Mouse (Mus musculus): ENCODE data around the gene Tenm3. TPM values are rescaled to one million over a fixed set of nuclear protein-coding genes. Genes with fewer than 3 reads are reported as not detected.

Gene Tenm3
- total and polyA plus RNA-seq, 3 experiments: 0.01 to 0.11 TPM; not detected in 1

GRCm38 (mm10) chr8:48236968-48237367, 606.8 kb downstream of the Tenm3 start:
- Histone ChIP-seq H3K27me3 (ENCODE audit: insufficient read depth, low read length) (no peaks in the 10 kb centered on the region), H3K9me3 (replicated peaks) (peaks cover 66% of the 10 kb centered on the region), H3K4me3 (ENCODE audit: low read depth, low read length) (no peak overlapping the region), H3K36me3 (replicated peaks) (no peaks in the 10 kb centered on the region), H3K4me1 (ENCODE audit: insufficient read depth, low read depth, low read length) (no peaks in the 10 kb centered on the region)
- TF ChIP-seq POLR2AphosphoS5 (IDR thresholded peaks at IDR 0.05; ENCODE audit: insufficient replicate concordance, low read depth, low read length) (no peak), TAL1 (conservative IDR thresholded peaks at IDR 0.05; ENCODE audit: low read depth, low read length) (no peak), GATA1 (IDR thresholded peaks at IDR 0.05; ENCODE audit: borderline replicate concordance, low read length) (no peak), CTCF (IDR thresholded peaks at IDR 0.05; ENCODE audit: low read depth, low read length) (no peak), GATA2 (IDR thresholded peaks at IDR 0.05; ENCODE audit: borderline replicate concordance, low read depth, low read length) (no peak)
- DNase-seq (ENCODE audit: low spot score) (no peak), ATAC-seq (ENCODE audit: extremely low read depth, insufficient number of reproducible peaks, low FRiP score, poor library complexity, severe bottlenecking) (no peak)

- H3K9me3 ChIP-seq (replicated peaks): peaks cover 63% of the 10 kb centered on the region
- H3K4me1 ChIP-seq (ENCODE audit: insufficient read depth, low read depth, low read length): no peaks in the 10 kb centered on the region; the same call in 1 of the 2 replicates
- DNase-seq (ENCODE audit: low spot score): no peak
- no peak for ATAC-seq (ENCODE audit: extremely low read depth, insufficient number of reproducible peaks, low FRiP score, poor library complexity, severe bottlenecking)
- no peak overlapping the region for H3K4me3 ChIP-seq (ENCODE audit: low read depth, low read length)
- no peaks in the 10 kb centered on the region; the same call in 1 of the 2 replicates for H3K27me3 ChIP-seq (ENCODE audit: insufficient read depth, low read length)
- no peak for TF ChIP-seq GATA1 (IDR thresholded peaks at IDR 0.05; ENCODE audit: borderline replicate concordance, low read length)
- H3K36me3 ChIP-seq (replicated peaks): no peaks in the 10 kb centered on the region
Observed at GRCm38 (mm10) chr8:48232927-48233326, 610.8 kb downstream of the Tenm3 start.

GRCm38 (mm10) chr8:48231882-48232281, 611.9 kb downstream of the Tenm3 start:
- Histone ChIP-seq H3K4me1 (ENCODE audit: insufficient read depth, low read depth, low read length) (no peaks in the 10 kb centered on the region; the same call in 1 of the 2 replicates), H3K4me3 (ENCODE audit: low read depth, low read length) (no peak overlapping the region), H3K27me3 (ENCODE audit: insufficient read depth, low read length) (no peaks in the 10 kb centered on the region; the same call in 1 of the 2 replicates), H3K36me3 (replicated peaks) (no peaks in the 10 kb centered on the region), H3K9me3 (replicated peaks) (peaks cover 60% of the 10 kb centered on the region)
- DNase-seq (ENCODE audit: low spot score) (no peak), ATAC-seq (ENCODE audit: extremely low read depth, insufficient number of reproducible peaks, low FRiP score, poor library complexity, severe bottlenecking) (no peak)
- TF ChIP-seq GATA1 (IDR thresholded peaks at IDR 0.05; ENCODE audit: borderline replicate concordance, low read length) (no peak), POLR2AphosphoS5 (IDR thresholded peaks at IDR 0.05; ENCODE audit: insufficient replicate concordance, low read depth, low read length) (no peak), TAL1 (conservative IDR thresholded peaks at IDR 0.05; ENCODE audit: low read depth, low read length) (no peak), CTCF (IDR thresholded peaks at IDR 0.05; ENCODE audit: low read depth, low read length) (no peak), GATA2 (IDR thresholded peaks at IDR 0.05; ENCODE audit: borderline replicate concordance, low read depth, low read length) (no peak)

GRCm38 (mm10) chr8:48231389-48231788, 612.4 kb downstream of the Tenm3 start:
- no peaks in the 10 kb centered on the region for H3K36me3 ChIP-seq (replicated peaks)
- DNase-seq (ENCODE audit: low spot score): no peak
- peaks cover 59% of the 10 kb centered on the region for H3K9me3 ChIP-seq (replicated peaks)

GRCm38 (mm10) chr8:48228676-48229075, 615.1 kb downstream of the Tenm3 start:
- no peak for TF ChIP-seq GATA2 (IDR thresholded peaks at IDR 0.05; ENCODE audit: borderline replicate concordance, low read depth, low read length)
- TF ChIP-seq CTCF (IDR thresholded peaks at IDR 0.05; ENCODE audit: low read depth, low read length): no peak
- no peak for TF ChIP-seq GATA1 (IDR thresholded peaks at IDR 0.05; ENCODE audit: borderline replicate concordance, low read length)
- no peak for TF ChIP-seq TAL1 (conservative IDR thresholded peaks at IDR 0.05; ENCODE audit: low read depth, low read length)
- no peak for TF ChIP-seq POLR2AphosphoS5 (IDR thresholded peaks at IDR 0.05; ENCODE audit: insufficient replicate concordance, low read depth, low read length)

More at GRCm38 (mm10) chr8:48231389-48231788, 612.4 kb downstream of the Tenm3 start:
- TF ChIP-seq POLR2AphosphoS5 (IDR thresholded peaks at IDR 0.05; ENCODE audit: insufficient replicate concordance, low read depth, low read length): no peak
- no peak for TF ChIP-seq GATA1 (IDR thresholded peaks at IDR 0.05; ENCODE audit: borderline replicate concordance, low read length)
- no peak for TF ChIP-seq GATA2 (IDR thresholded peaks at IDR 0.05; ENCODE audit: borderline replicate concordance, low read depth, low read length)
- no peak for TF ChIP-seq TAL1 (conservative IDR thresholded peaks at IDR 0.05; ENCODE audit: low read depth, low read length)
- TF ChIP-seq CTCF (IDR thresholded peaks at IDR 0.05; ENCODE audit: low read depth, low read length): no peak
- no peak overlapping the region for H3K4me3 ChIP-seq (ENCODE audit: low read depth, low read length)
- ATAC-seq (ENCODE audit: extremely low read depth, insufficient number of reproducible peaks, low FRiP score, poor library complexity, severe bottlenecking): no peak
- H3K27me3 ChIP-seq (ENCODE audit: insufficient read depth, low read length): no peaks in the 10 kb centered on the region; the same call in 1 of the 2 replicates
- H3K4me1 ChIP-seq (ENCODE audit: insufficient read depth, low read depth, low read length): no peaks in the 10 kb centered on the region; the same call in 1 of the 2 replicates

GRCm38 (mm10) chr8:48224753-48225152, 619.0 kb downstream of the Tenm3 start:
- Histone ChIP-seq H3K9me3 (replicated peaks) (peaks cover 53% of the 10 kb centered on the region), H3K36me3 (replicated peaks) (no peaks in the 10 kb centered on the region), H3K4me1 (ENCODE audit: insufficient read depth, low read depth, low read length) (no peaks in the 10 kb centered on the region; the same call in 1 of the 2 replicates), H3K4me3 (ENCODE audit: low read depth, low read length) (no peak overlapping the region), H3K27me3 (ENCODE audit: insufficient read depth, low read length) (no peaks in the 10 kb centered on the region; the same call in 1 of the 2 replicates)
- ATAC-seq (ENCODE audit: extremely low read depth, insufficient number of reproducible peaks, low FRiP score, poor library complexity, severe bottlenecking) (no peak), DNase-seq (ENCODE audit: low spot score) (no peak)
- TF ChIP-seq GATA1 (IDR thresholded peaks at IDR 0.05; ENCODE audit: borderline replicate concordance, low read length) (no peak), TAL1 (conservative IDR thresholded peaks at IDR 0.05; ENCODE audit: low read depth, low read length) (no peak), CTCF (IDR thresholded peaks at IDR 0.05; ENCODE audit: low read depth, low read length) (no peak), GATA2 (IDR thresholded peaks at IDR 0.05; ENCODE audit: borderline replicate concordance, low read depth, low read length) (no peak), POLR2AphosphoS5 (IDR thresholded peaks at IDR 0.05; ENCODE audit: insufficient replicate concordance, low read depth, low read length) (no peak)

More at GRCm38 (mm10) chr8:48228676-48229075, 615.1 kb downstream of the Tenm3 start:
- H3K36me3 ChIP-seq (replicated peaks): no peaks in the 10 kb centered on the region
- DNase-seq (ENCODE audit: low spot score): no peak
- H3K27me3 ChIP-seq (ENCODE audit: insufficient read depth, low read length): no peaks in the 10 kb centered on the region; the same call in 1 of the 2 replicates
- H3K4me1 ChIP-seq (ENCODE audit: insufficient read depth, low read depth, low read length): no peaks in the 10 kb centered on the region; the same call in 1 of the 2 replicates
- no peak for ATAC-seq (ENCODE audit: extremely low read depth, insufficient number of reproducible peaks, low FRiP score, poor library complexity, severe bottlenecking)
- peaks cover 46% of the 10 kb centered on the region for H3K9me3 ChIP-seq (replicated peaks)
- H3K4me3 ChIP-seq (ENCODE audit: low read depth, low read length): peak overlapping the region; percentile 54; the same call in 1 of the 2 replicates

All from G1E (cell line).